Mouse (Mus musculus): Measurements from ENCODE around the gene AI464131.

The AI464131 gene

GRCm38 (mm10) chr4:41502986-41503412, at the start of gene AI464131:
TSS of gene AI464131 (minus strand) at chr4:41503076.
- DNase-seq (ENCODE audit: low spot score) = peak; percentile 59

GRCm38 (mm10) chr4:41552529-41552928, 49.7 kb upstream of the AI464131 start:
- peak; percentile 44 for DNase-seq (ENCODE audit: low spot score)

GRCm38 (mm10) chr4:41547086-41547485, 44.2 kb upstream of the AI464131 start:
- no peak for DNase-seq (ENCODE audit: low spot score)

- no peak for DNase-seq (ENCODE audit: low spot score)
These were observed 43.1 kb upstream of the AI464131 start for GRCm38 (mm10) chr4:41545985-41546384.

- no peak for DNase-seq (ENCODE audit: low spot score)
These were observed 39.3 kb upstream of the AI464131 start for GRCm38 (mm10) chr4:41542136-41542535.

- DNase-seq (ENCODE audit: low spot score) = no peak
These were observed 32.0 kb upstream of the AI464131 start for GRCm38 (mm10) chr4:41534866-41535265.

- no peak for DNase-seq (ENCODE audit: low spot score)
These were observed 29.5 kb upstream of the AI464131 start for GRCm38 (mm10) chr4:41532420-41532819.

- no peak for DNase-seq (ENCODE audit: low spot score)
These were observed 25.1 kb upstream of the AI464131 start for GRCm38 (mm10) chr4:41527996-41528395.

- DNase-seq (ENCODE audit: low spot score) = no peak
These were observed 24.2 kb upstream of the AI464131 start for GRCm38 (mm10) chr4:41527076-41527475.

- no peak for DNase-seq (ENCODE audit: low spot score)
These were observed 23.7 kb upstream of the AI464131 start for GRCm38 (mm10) chr4:41526553-41526952.

- no peak for DNase-seq (ENCODE audit: low spot score)
These were observed 22.0 kb upstream of the AI464131 start for GRCm38 (mm10) chr4:41524829-41525228.

GRCm38 (mm10) chr4:41523839-41524238, 21.0 kb upstream of the AI464131 start:
- DNase-seq (ENCODE audit: low spot score) = no peak

- DNase-seq (ENCODE audit: low spot score) = no peak
These were observed 19.9 kb upstream of the AI464131 start for GRCm38 (mm10) chr4:41522788-41523187.

- DNase-seq (ENCODE audit: low spot score) = no peak
These were observed 19.3 kb upstream of the AI464131 start for GRCm38 (mm10) chr4:41522136-41522535.

- DNase-seq (ENCODE audit: low spot score) = no peak
These were observed 17.8 kb upstream of the AI464131 start for GRCm38 (mm10) chr4:41520641-41521040.

- no peak for DNase-seq (ENCODE audit: low spot score)
These were observed 16.3 kb upstream of the AI464131 start for GRCm38 (mm10) chr4:41519195-41519594.

GRCm38 (mm10) chr4:41518349-41518748, 15.5 kb upstream of the AI464131 start:
- DNase-seq (ENCODE audit: low spot score) = no peak

- DNase-seq (ENCODE audit: low spot score) = no peak
These were observed 14.4 kb upstream of the AI464131 start, which contains the start of gene 1110017D15Rik for GRCm38 (mm10) chr4:41517233-41517632. TSS of gene 1110017D15Rik (minus strand) at chr4:41517333.

GRCm38 (mm10) chr4:41513714-41514113, 10.8 kb upstream of the AI464131 start:
- DNase-seq (ENCODE audit: low spot score) = no peak

- DNase-seq (ENCODE audit: low spot score) = no peak
These were observed 10.4 kb upstream of the AI464131 start for GRCm38 (mm10) chr4:41513309-41513708.

- DNase-seq (ENCODE audit: low spot score) = no peak
These were observed 5.1 kb upstream of the AI464131 start for GRCm38 (mm10) chr4:41507998-41508397.

GRCm38 (mm10) chr4:41507326-41507924, 4.5 kb upstream of the AI464131 start:
- DNase-seq (ENCODE audit: low spot score) = no peak

- peak; percentile 55 for DNase-seq (ENCODE audit: low spot score)
These were observed 4.0 kb upstream of the AI464131 start for GRCm38 (mm10) chr4:41506906-41507305.

- no peak for DNase-seq (ENCODE audit: low spot score)
These were observed 3.3 kb upstream of the AI464131 start for GRCm38 (mm10) chr4:41506156-41506555.

Data from spleen, adult 12 weeks (tissue).